Mouse (Mus musculus) neural tube, embryonic 13.5 days (tissue): ENCODE data around the gene Hmgcr. TPM values are rescaled to one million over a fixed set of nuclear protein-coding genes. Genes with fewer than 3 reads are reported as not detected.
"Not testable (repeated sequence)": the region's sequence is repeated elsewhere in the genome, so short reads cannot be mapped to it uniquely, and the experiment has no call there.

Source experiments
- ATAC-seq: fragments of 200-750 bp; cut with Nextera tagmentation; 2 replicates; pipeline ENCODE4 v1.8.0; 2017; ENCODE audit warnings: low read depth, mild to moderate bottlenecking, moderate TSS enrichment, moderate library complexity
- H3K27ac ChIP-seq: fragments of 300-500 bp; sonication (generic); replicated peaks from 2 replicates; pipeline ENCODE4 v1.5.1; 2015; ENCODE audit warnings: moderate library complexity, mild to moderate bottlenecking, inconsistent platforms
- H3K27me3 ChIP-seq: fragments of 300-500 bp; sonication (generic); 2 replicates; pipeline ENCODE4 v1.6.1; 2015; ENCODE audit warnings: mild to moderate bottlenecking, inconsistent platforms
- H3K36me3 ChIP-seq: fragments of 300-500 bp; sonication (generic); 2 replicates; pipeline ENCODE4 v1.6.1; 2015; ENCODE audit warnings: mild to moderate bottlenecking, inconsistent platforms
- H3K4me1 ChIP-seq: fragments of 300-500 bp; sonication (generic); replicated peaks from 2 replicates; pipeline ENCODE4 v1.6.1; 2015; ENCODE audit warnings: inconsistent platforms
- H3K4me2 ChIP-seq: fragments of 300-500 bp; sonication (generic); 2 replicates; pipeline ENCODE4 v1.6.1; 2015; ENCODE audit warnings: inconsistent platforms, mild to moderate bottlenecking, moderate library complexity
- H3K4me3 ChIP-seq: fragments of 300-500 bp; sonication (generic); 2 replicates; pipeline ENCODE4 v1.5.1; 2015; ENCODE audit warnings: mild to moderate bottlenecking, inconsistent platforms
- H3K9ac ChIP-seq: fragments of 300-500 bp; sonication (generic); 2 replicates; pipeline ENCODE4 v1.6.1; 2015; ENCODE audit warnings: moderate library complexity, mild to moderate bottlenecking, inconsistent platforms
- H3K9me3 ChIP-seq: fragments of 300-500 bp; sonication (generic); 2 replicates; pipeline ENCODE4 v1.6.1; 2016; ENCODE audit warnings: inconsistent platforms
- WGBS: fragments of 180-500 bp; shearing (Covaris S2); methylation state at CpG from one replicate; pipeline ENCODE4 v1.1.7; 2015; 5-methylcytosine and 5-hydroxymethylcytosine counted together
- polyA plus RNA-seq: library from polyadenylated mRNA; unstranded; fragments of >200 nt; fragmentation: Nextera tagmentation; extraction: Ambion mirVana; gene quantifications from 2 replicates; pipeline ENCODE4 v1.2.1, GENCODE M21; 2015

Hmgcr gene
- polyA plus RNA-seq, 1 experiment from 2014 or later: 129 TPM

DNA sequence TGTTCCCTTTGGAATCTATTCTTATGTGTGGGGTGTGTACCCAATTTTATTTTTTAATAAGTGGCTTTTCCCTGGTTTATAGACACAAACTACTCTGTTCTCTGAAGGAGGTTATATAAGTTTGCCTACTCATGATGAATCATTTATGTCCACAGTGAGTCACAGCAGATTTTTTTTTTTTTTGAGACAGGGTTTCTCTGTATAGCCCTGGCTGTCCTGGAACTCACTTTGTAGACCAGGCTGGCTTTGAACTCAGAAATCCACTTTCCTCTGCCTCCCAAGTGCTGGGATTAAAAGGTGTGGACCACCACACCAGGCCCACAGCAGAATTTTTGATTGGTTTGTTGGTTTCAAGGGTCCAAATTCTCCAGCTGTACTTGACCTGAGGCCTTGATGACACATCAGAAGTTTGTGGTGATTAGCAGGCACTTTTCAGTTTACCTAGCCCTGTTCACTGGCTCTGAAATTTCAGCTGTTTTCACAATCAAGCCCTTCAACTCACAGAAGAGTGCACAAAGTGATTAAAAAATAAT lies 10.4 kb upstream of the Hmgcr start:
- Histone ChIP-seq H3K4me1 (no peaks in the 10 kb centered on the region), H3K36me3 (no peaks in the 10 kb centered on the region), H3K9me3 (no peaks in the 10 kb centered on the region; the same call in 1 of the 2 replicates), H3K4me3 (no peak overlapping the region), H3K27ac (no peak overlapping the region), H3K9ac (no peak overlapping the region), H3K27me3 (no peaks in the 10 kb centered on the region), H3K4me2 (no peak overlapping the region)
- ATAC-seq: no peak

DNA sequence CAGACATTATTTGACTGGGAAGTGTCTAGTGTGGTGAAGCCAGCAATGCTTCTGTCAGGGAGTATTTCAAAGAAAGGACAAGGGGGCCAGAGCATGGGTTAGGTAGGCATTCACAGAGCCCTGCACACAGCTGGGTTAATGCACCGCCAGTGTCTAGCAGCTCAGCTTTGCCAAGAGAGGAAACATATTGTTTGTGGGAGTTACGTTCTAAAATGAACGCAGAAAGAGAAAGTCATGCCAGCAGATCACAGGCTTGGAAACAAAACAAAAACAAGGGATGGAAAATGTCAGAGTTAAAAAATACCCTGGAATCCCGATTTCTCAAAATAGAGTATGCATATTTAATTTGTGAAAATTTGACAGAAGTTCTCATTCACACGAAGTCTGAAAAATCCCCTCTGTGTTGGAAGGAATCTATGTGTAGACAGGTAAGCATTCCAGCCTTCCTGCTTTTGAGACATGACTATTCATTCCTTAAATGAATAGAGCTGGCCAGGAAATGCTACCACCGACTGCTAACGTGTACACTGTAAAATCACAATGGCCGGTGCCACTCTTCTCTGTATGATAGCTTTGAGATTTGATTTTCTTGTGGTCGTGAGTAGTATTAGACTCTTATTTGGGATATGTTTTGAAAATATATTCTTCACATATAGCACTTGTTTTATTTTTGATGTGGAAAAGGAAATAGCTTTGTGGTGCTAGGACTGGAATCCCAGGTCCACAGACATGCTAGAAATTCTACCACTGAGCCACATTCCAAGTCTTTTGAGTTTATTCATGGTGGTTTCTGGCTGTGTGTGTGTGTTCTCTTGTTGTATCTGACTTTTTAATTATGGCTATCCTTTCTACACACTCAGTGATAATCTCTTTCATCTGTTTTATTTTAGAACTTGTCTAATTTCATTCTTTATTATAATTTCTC lies 9.7 kb upstream of the Hmgcr start:
- no peaks in the 10 kb centered on the region for H3K27me3 ChIP-seq
- H3K4me1 ChIP-seq: no peaks in the 10 kb centered on the region
- H3K9ac ChIP-seq: no peak overlapping the region
- no peak overlapping the region for H3K4me3 ChIP-seq
- ATAC-seq: no peak
- no peaks in the 10 kb centered on the region; the same call in 1 of the 2 replicates for H3K9me3 ChIP-seq
- whole genome bisulfite sequencing: 83% methylated on average over 9 of the region's 9 CpGs
- H3K27ac ChIP-seq: no peak overlapping the region
- no peak overlapping the region for H3K4me2 ChIP-seq
- no peaks in the 10 kb centered on the region for H3K36me3 ChIP-seq

DNA sequence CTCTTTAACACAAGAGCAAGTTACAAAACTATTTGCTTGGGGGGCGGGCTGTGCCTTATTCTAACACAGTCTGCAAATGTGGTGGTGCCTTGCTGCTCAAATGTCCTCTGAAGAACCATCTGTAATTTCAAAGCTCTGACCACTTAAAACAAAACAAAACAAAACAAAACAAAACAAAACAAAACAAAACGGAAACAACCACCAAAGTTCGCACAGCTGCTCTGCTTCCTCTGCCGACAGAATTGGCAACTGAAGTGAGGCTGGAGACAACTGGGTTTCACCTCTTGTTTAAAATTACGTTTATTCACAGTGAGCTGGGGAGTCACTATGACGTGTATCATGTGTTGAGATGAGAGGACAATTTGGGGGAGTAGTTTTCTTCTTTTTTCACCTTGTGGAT lies 7.9 kb upstream of the Hmgcr start:
- no peaks in the 10 kb centered on the region for H3K27me3 ChIP-seq
- H3K36me3 ChIP-seq: no peaks in the 10 kb centered on the region
- no peaks in the 10 kb centered on the region; the same call in 1 of the 2 replicates for H3K9me3 ChIP-seq
- H3K4me3 ChIP-seq: no peak overlapping the region
- WGBS: 80% methylated on average over 6 of the region's 6 CpGs
- ATAC-seq: no peak
- no peak overlapping the region for H3K9ac ChIP-seq
- no peak overlapping the region for H3K27ac ChIP-seq
- H3K4me1 ChIP-seq: no peaks in the 10 kb centered on the region
- no peak overlapping the region for H3K4me2 ChIP-seq

DNA sequence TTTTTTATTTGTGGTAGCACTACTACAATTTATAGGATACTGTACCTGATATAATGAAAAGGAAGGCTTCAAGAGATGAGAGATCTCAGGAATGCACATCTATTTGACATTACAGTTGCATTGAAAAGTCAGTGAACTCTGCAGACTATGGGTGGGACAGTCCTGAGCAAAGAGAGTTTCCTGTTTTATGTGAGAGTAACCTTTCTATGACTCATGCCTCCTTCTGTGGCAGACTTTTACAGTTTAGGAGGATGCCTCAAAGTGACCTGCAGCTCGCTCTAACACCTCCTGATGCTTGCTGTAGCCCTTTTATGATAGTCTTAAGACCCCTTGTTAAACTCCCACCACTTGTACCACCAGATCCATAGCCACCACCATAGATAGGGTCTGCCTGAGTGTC lies 6.3 kb upstream of the Hmgcr start:
- WGBS: 83% methylated on average over 1 of the region's 1 CpGs

DNA sequence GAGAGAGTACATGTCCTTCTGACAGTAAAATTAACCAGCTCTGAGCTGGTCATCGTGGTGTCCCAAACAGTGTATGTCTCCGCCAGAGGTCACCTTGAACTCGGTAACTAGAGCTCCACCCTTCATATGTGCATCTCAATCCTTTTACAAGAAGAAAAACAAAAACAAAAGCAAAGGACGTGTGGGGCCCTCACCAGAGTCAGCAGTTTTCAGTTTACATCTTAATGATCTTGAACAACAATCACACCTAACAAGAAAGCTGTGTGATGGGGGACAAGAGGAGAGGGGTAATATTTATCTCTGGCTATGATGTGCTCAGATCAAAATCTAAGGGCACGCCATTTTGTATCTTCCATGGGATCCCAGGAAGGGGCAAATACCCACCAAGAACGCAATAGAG lies 5.0 kb upstream of the Hmgcr start:
- no peak for ATAC-seq
- no peak overlapping the region for H3K9ac ChIP-seq
- no peaks in the 10 kb centered on the region for H3K36me3 ChIP-seq
- peaks cover 6% of the 10 kb centered on the region for H3K4me1 ChIP-seq
- no peak overlapping the region for H3K4me2 ChIP-seq
- no peak overlapping the region for H3K4me3 ChIP-seq
- 85% methylated on average over 6 of the region's 6 CpGs for WGBS
- H3K27me3 ChIP-seq: no peaks in the 10 kb centered on the region
- no peak overlapping the region for H3K27ac ChIP-seq
- H3K9me3 ChIP-seq: no peaks in the 10 kb centered on the region; the same call in 1 of the 2 replicates

More for the DNA sequence above, 6.3 kb upstream of the Hmgcr start:
- Histone ChIP-seq H3K9ac (no peak overlapping the region), H3K4me1 (no peaks in the 10 kb centered on the region), H3K4me3 (no peak overlapping the region), H3K27me3 (no peaks in the 10 kb centered on the region), H3K36me3 (no peaks in the 10 kb centered on the region), H3K4me2 (no peak overlapping the region), H3K9me3 (no peaks in the 10 kb centered on the region; the same call in 1 of the 2 replicates), H3K27ac (no peak overlapping the region)
- no peak for ATAC-seq

DNA sequence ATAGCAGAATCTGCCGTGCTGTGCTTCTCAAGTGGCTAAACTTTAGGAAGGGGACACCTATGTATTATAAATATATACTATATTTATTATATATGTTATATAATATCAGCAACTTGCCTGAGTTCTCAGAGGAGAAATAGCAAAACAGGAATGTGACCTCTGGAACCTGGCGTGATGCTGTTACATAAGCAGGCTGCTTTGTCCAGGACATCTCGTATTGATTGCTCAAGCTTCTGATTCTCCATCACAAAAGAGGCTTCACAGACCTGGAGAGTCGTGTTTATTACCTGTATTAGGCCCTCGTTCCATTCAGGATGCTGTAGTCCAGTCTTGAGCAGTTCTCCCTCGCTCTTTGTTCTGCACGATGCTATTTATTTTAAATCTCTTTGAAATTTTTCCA lies 3.1 kb upstream of the Hmgcr start:
- Histone ChIP-seq H3K4me2 (no peak overlapping the region), H3K27ac (no peak overlapping the region), H3K36me3 (no peaks in the 10 kb centered on the region), H3K4me3 (no peak overlapping the region), H3K4me1 (peaks cover 18% of the 10 kb centered on the region), H3K9me3 (no peaks in the 10 kb centered on the region; the same call in 1 of the 2 replicates), H3K9ac (no peak overlapping the region), H3K27me3 (no peaks in the 10 kb centered on the region)
- 77% methylated on average over 7 of the region's 7 CpGs for WGBS
- no peak for ATAC-seq

DNA sequence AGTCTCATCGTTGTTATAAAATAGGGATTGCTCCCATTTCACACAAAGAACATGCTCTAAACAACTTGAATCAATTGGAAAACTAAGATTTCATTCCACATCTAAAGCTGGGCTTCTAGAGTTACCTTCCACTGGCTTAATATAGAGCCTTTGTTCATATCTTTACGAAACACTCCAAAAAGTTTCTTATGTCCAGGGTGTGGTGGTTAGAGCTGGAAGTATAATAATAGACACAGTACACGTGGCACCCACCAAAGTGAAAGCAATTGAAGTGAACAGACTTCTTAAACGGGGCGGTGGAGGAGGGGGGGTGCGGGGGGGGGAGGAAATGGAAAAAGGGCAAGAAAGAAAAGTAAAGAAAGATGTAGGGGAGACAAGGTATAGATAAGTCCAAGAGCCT lies 1.5 kb upstream of the Hmgcr start:
- no peak overlapping the region for H3K4me2 ChIP-seq
- 77% methylated on average over 6 of the region's 6 CpGs for WGBS
- no peak for ATAC-seq
- peaks cover 34% of the 10 kb centered on the region for H3K4me1 ChIP-seq
- no peaks in the 10 kb centered on the region for H3K27me3 ChIP-seq
- no peak overlapping the region for H3K9ac ChIP-seq
- H3K36me3 ChIP-seq: no peaks in the 10 kb centered on the region
- no peak overlapping the region for H3K4me3 ChIP-seq
- no peaks in the 10 kb centered on the region for H3K9me3 ChIP-seq
- H3K27ac ChIP-seq: no peak overlapping the region

DNA sequence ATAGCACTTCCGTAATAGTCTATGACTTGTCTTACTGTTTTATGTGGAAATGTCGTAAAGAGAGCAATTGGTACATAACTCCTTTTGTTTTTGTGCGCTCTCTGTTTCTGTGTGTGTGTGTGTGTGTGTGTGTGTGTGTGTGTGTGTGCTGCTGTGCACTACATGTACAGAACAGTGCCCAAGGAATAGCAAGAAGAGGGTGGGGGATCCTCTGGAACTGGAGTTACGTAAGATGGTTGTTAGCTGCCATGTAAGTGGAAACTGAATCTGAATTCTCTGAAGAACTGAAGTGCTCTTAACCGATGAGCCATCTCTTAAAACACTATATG lies 1.1 kb upstream of the Hmgcr start:
- Histone ChIP-seq H3K36me3 (no peaks in the 10 kb centered on the region), H3K27me3 (no peaks in the 10 kb centered on the region), H3K9ac (no peak overlapping the region), H3K27ac (peak overlapping the region; percentile 88), H3K4me3 (no peak overlapping the region), H3K4me1 (peaks cover 38% of the 10 kb centered on the region), H3K9me3 (no peaks in the 10 kb centered on the region), H3K4me2 (no peak overlapping the region)
- 86% methylated on average over 5 of the region's 5 CpGs for WGBS
- no peak for ATAC-seq

DNA sequence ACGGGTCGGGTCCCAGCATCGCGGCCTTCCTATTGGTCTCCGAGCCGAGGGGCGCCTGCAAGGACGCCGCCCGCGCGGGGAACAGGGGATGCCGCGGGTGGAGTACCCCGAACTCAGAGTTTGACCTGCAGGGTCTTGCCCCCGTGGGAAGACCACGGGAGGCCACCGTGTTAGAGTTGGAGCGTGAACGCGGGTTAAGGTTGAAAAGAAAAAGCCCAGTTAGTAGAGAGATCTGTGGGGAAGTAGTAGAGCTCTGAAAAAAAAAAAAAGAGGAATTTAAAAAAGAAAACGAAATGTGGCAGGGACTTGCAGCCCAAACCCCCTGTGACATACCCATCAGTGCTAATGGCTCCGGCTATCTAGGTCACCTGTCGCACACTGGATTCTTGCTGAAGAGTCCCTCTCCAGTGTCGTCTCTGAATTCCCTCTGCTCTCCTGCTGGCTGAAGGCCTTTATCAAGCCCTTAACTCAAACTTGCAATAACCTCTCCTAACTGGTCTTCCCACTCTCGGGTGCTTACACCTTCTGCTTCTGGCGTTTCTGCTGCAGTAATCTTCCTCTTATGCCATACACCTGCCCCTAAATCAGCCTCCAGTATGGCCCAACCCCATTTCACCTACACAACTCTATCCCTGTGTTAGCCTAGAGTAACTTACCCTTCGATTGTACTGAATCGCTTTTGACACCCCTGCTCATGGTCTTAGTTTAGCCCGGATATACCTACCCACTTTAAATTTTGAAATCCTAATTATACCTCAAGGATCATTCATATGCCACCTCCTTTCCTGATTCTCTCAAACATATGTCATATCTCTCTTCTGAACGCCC lies 556 bp upstream of the Hmgcr start:
- Histone ChIP-seq H3K4me2 (peak overlapping the region; percentile 59), H3K9ac (peak overlapping the region; percentile 63), H3K4me3 (peak overlapping the region; percentile 99), H3K4me1 (peaks cover 43% of the 10 kb centered on the region), H3K27me3 (no peaks in the 10 kb centered on the region), H3K36me3 (peaks cover 4% of the 10 kb centered on the region; the same call in 1 of the 2 replicates), H3K27ac (peak overlapping the region; percentile 88), H3K9me3 (no peaks in the 10 kb centered on the region)
- ATAC-seq: no peak
- WGBS: 14% methylated on average over 31 of the region's 31 CpGs

DNA sequence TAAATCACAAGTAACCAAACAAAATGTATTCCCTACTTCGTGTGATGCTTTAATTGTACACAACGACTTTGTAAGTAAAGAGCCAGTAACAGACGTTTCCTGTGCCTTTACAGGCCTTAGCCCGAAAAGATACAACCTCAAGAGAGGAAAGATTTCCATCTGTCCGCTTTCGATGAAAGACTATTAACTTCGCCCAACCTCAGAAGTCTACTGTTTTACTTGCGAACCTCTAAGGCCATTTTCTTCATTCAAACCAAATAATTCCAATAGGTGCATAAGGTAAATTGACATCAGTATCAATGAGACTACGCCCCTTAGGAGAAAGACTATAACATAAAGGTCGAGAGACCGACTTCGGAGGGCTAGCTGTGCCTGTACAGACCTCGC lies 724 bp downstream of the Hmgcr start:
- H3K27me3 ChIP-seq: no peaks in the 10 kb centered on the region
- peaks cover 15% of the 10 kb centered on the region for H3K36me3 ChIP-seq
- H3K27ac ChIP-seq: peak overlapping the region; percentile 98
- WGBS: 2% methylated on average over 13 of the region's 13 CpGs
- no peak for ATAC-seq
- H3K4me1 ChIP-seq: peaks cover 43% of the 10 kb centered on the region
- H3K4me2 ChIP-seq: peak overlapping the region; percentile 88
- H3K9ac ChIP-seq: peak overlapping the region; percentile 98
- peak overlapping the region; percentile 99 for H3K4me3 ChIP-seq
- no peaks in the 10 kb centered on the region for H3K9me3 ChIP-seq

DNA sequence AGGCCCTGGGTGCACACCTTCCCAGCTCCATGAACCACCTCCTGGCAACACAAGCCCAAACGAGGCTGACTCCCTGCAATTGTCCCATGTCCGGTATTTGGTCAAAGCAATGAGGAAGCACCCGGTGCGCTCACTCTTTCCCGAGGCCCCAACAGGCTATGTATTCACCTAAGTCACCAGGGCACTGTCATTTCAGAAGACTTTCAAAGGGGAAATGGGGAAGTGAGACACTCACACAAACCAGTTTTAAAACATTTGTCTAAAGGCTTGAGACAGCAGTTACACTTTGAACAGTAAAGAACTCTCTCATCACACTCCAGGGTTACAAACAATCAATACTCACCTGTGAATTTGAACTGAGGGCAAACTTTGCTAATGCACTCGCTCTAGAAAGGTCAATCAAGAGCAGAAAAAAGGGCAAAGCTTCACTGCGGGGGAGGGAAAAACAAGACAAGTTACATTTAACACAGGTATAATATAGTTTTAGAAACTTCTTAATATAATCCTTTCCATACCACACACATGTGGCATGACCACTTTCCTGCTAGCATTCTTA lies 6.2 kb downstream of the Hmgcr start:
- Histone ChIP-seq H3K4me2 (no peak overlapping the region), H3K36me3 (peaks cover 66% of the 10 kb centered on the region), H3K27me3 (no peaks in the 10 kb centered on the region), H3K27ac (no peak overlapping the region), H3K9me3 (no peaks in the 10 kb centered on the region), H3K4me1 (peaks cover 43% of the 10 kb centered on the region), H3K9ac (no peak overlapping the region), H3K4me3 (no peak overlapping the region)
- WGBS: 93% methylated on average over 7 of the region's 7 CpGs
- no peak for ATAC-seq

DNA sequence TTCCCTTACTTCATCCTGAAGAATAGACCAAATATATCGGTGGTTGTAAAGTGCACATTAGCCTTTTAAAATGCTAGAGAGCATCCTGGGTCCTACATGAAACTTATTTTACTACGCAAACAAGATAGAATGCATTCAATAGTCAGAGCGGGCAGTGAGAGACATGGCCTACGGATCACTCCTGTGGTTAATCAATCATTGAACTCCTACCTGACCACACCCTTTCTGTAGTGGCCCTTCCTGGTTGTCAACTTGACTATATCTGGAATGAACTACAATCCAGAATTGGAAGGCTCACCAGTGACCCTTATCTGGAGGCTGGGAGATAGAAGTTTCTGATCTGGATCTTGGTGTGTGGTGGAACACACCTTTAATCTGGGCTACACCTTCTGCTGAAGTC lies 7.6 kb downstream of the Hmgcr start:
- H3K9ac ChIP-seq, H3K27me3 ChIP-seq, H3K4me3 ChIP-seq, ATAC-seq, H3K27ac ChIP-seq, H3K4me2 ChIP-seq, H3K9me3 ChIP-seq: not testable (repeated sequence)
- peaks cover 29% of the 10 kb centered on the region for H3K4me1 ChIP-seq
- peaks cover 80% of the 10 kb centered on the region for H3K36me3 ChIP-seq
- 95% methylated on average over 4 of the region's 4 CpGs for WGBS
